In the genomic region with DNA sequence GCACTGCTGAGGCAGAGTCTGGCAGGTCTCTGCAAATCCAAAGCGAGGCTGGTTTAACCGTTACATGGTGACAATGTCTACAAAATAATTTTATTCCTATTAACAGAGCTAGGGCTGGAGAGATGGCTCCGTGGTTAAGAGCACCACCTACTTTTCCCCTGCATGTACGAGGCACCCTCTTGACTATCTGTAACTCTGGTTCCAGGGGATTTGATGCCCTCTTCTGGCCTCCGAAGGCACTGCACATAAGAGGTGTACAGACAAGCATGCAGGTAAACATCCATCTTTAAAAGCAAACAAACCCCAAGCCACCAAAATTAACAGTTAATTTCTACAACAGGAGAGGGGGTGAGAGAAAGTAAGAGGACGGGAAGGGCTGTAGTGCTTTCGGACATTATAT, we compare ENCODE assay signal across 9 mouse cellular contexts. TPM values are rescaled to one million over a fixed set of nuclear protein-coding genes. Genes with fewer than 3 reads are reported as not detected.
A peak's percentile ranks its signal among the peaks of the same experiment; 100 is the strongest.
DNase-seq lines count a peak whose midpoint lies in the region; ATAC-seq lines count a peak whose summit lies in the region.
"Had no signal": no experiment of that assay in that cellular context is flagged by ENCODE, and none has a peak within 500 bp of the region (broad histone marks: within the 10 kb centered on the region; RNA-seq: fewer than 3 reads in every experiment).

No protein-coding gene starts in this region.

- ATAC-seq in embryonic facial prominence, embryonic 12.5 days (ENCODE audit: insufficient number of reproducible peaks, insufficient read depth, low FRiP score, low TSS enrichment): no peak
- no peak for ATAC-seq in kidney, embryonic 15.5 days (replicated peaks; ENCODE audit: low FRiP score)

- H3K4me1 ChIP-seq in embryonic facial prominence, embryonic 12.5 days: peaks cover 17% of the 10 kb centered on the region
- peaks cover 24% of the 10 kb centered on the region for H3K4me1 ChIP-seq in kidney, embryonic 15.5 days
- H3K4me1 ChIP-seq in midbrain, embryonic 10.5 days: peaks cover 38% of the 10 kb centered on the region

- 90% methylated on average over 7 of the region's 7 CpGs for WGBS in embryonic facial prominence, embryonic 12.5 days
- 83% methylated on average over 7 of the region's 7 CpGs for WGBS in kidney, embryonic 15.5 days
- whole genome bisulfite sequencing in midbrain, embryonic 10.5 days: 85% methylated on average over 7 of the region's 7 CpGs

- H3K27me3 ChIP-seq in embryonic facial prominence, embryonic 12.5 days: no peaks in the 10 kb centered on the region
- no peaks in the 10 kb centered on the region for H3K27me3 ChIP-seq in kidney, embryonic 15.5 days
- H3K27me3 ChIP-seq in midbrain, embryonic 10.5 days (ENCODE audit: low read depth, poor library complexity, severe bottlenecking): no peaks in the 10 kb centered on the region

- H3K4me3 ChIP-seq in embryonic facial prominence, embryonic 12.5 days: peak overlapping the region; percentile 64
- H3K4me3 ChIP-seq in kidney, embryonic 15.5 days (replicated peaks): peak overlapping the region; percentile 66
- H3K4me3 ChIP-seq in midbrain, embryonic 10.5 days: peak overlapping the region; percentile 92

- no peak overlapping the region for H3K27ac ChIP-seq in embryonic facial prominence, embryonic 12.5 days
- H3K27ac ChIP-seq in kidney, embryonic 15.5 days: no peak overlapping the region
- 0 out of 2 replicates have a peak overlapping the region, but pooled peaks have one; percentile 92 for H3K27ac ChIP-seq in midbrain, embryonic 10.5 days (replicated peaks)

- H3K9me3 ChIP-seq in embryonic facial prominence, embryonic 12.5 days: no peaks in the 10 kb centered on the region
- no peaks in the 10 kb centered on the region for H3K9me3 ChIP-seq in kidney, embryonic 15.5 days (replicated peaks)
- no peaks in the 10 kb centered on the region for H3K9me3 ChIP-seq in midbrain, embryonic 10.5 days (replicated peaks)

- H3K9ac ChIP-seq in embryonic facial prominence, embryonic 12.5 days: no peak overlapping the region
- peak overlapping the region; percentile 82; the same call in 1 of the 2 replicates for H3K9ac ChIP-seq in kidney, embryonic 15.5 days

- DNase-seq in gastrocnemius, postnatal 14 days: peak; percentile 11
- no peak for DNase-seq in gastrocnemius, postnatal 36 days
- DNase-seq in ES-CJ7 (ENCODE audit: low read depth, low spot score): peak; percentile 92
- DNase-seq in midbrain, embryonic 10.5 days (ENCODE audit: low spot score): peak; percentile 27
- DNase-seq in thymus, postnatal 0 days (ENCODE audit: low spot score): peak; percentile 30
- no peak for DNase-seq in urinary bladder, postnatal 36 days (ENCODE audit: low spot score in 2 of 2)

- peaks cover 10% of the 10 kb centered on the region; the same call in 1 of the 2 replicates for H3K36me3 ChIP-seq in embryonic facial prominence, embryonic 12.5 days
- peaks cover 15% of the 10 kb centered on the region for H3K36me3 ChIP-seq in kidney, embryonic 15.5 days
- H3K36me3 ChIP-seq in midbrain, embryonic 10.5 days: peaks cover 47% of the 10 kb centered on the region

- intact Hi-C loops in gastrocnemius, postnatal 14 days (cut with DNase I; ENCODE audit: low total_unique reads): no loop called here
- intact Hi-C loops in gastrocnemius, postnatal 36 days (cut with DNase I): no loop called here

- peak overlapping the region; percentile 83 for H3K4me2 ChIP-seq in embryonic facial prominence, embryonic 12.5 days (replicated peaks)
- H3K4me2 ChIP-seq in kidney, embryonic 15.5 days: peak overlapping the region; percentile 79

RNA-seq across cellular contexts. Expression of gene Gm28051, which starts 1.3 kb away (rescaled TPM):
- not detected for total RNA-seq in gastrocnemius, postnatal 14 days (2021)
- not detected for total RNA-seq in gastrocnemius, postnatal 36 days (2021)
- polyA plus RNA-seq in embryonic facial prominence, embryonic 12.5 days (2016; fragmentation: Nextera tagmentation; extraction: Ambion mirVana): not detected in 2 replicates
- not detected in 2 replicates for polyA plus RNA-seq in kidney, embryonic 15.5 days (2015; fragmentation: Nextera tagmentation; extraction: Ambion mirVana)
- not detected in 2 replicates for polyA plus RNA-seq in midbrain, embryonic 10.5 days (2016; fragmentation: Nextera tagmentation; extraction: Ambion mirVana)
- not detected in 2 replicates for polyA plus RNA-seq in thymus, postnatal 0 days (2015; fragmentation: Nextera tagmentation; extraction: Ambion mirVana)
- total RNA-seq: common myeloid progenitor, adult 5-6 weeks had no signal

RNA-seq across cellular contexts. Expression of gene Gon7, which starts 1.3 kb away (rescaled TPM):
- total RNA-seq in gastrocnemius, postnatal 14 days (2021): 1 to 10 TPM; 7.2 to 7.6 TPM
- total RNA-seq in gastrocnemius, postnatal 36 days (2021): 1 to 10 TPM; 7.7 to 8.5 TPM
- polyA plus RNA-seq in embryonic facial prominence, embryonic 12.5 days (2016; fragmentation: Nextera tagmentation; extraction: Ambion mirVana): 35.3 and 42.2 TPM in 2 replicates
- 33.7 and 38.7 TPM in 2 replicates for polyA plus RNA-seq in kidney, embryonic 15.5 days (2015; fragmentation: Nextera tagmentation; extraction: Ambion mirVana)
- polyA plus RNA-seq in midbrain, embryonic 10.5 days (2016; fragmentation: Nextera tagmentation; extraction: Ambion mirVana): 50.3 and 52.7 TPM in 2 replicates
- 28.4 and 31.8 TPM in 2 replicates for polyA plus RNA-seq in thymus, postnatal 0 days (2015; fragmentation: Nextera tagmentation; extraction: Ambion mirVana)

RNA-seq across cellular contexts. Expression of gene Ubr7, which starts 1.5 kb away (rescaled TPM):
- 10 to 100 TPM; 13.9 to 14.5 TPM for total RNA-seq in gastrocnemius, postnatal 14 days (2021)
- 10 to 100 TPM; 11.9 to 15.1 TPM for total RNA-seq in gastrocnemius, postnatal 36 days (2021)
- polyA plus RNA-seq in embryonic facial prominence, embryonic 12.5 days (2016; fragmentation: Nextera tagmentation; extraction: Ambion mirVana): 45.6 and 51.6 TPM in 2 replicates
- polyA plus RNA-seq in kidney, embryonic 15.5 days (2015; fragmentation: Nextera tagmentation; extraction: Ambion mirVana): 42.4 and 44.5 TPM in 2 replicates
- 64.4 and 67.1 TPM in 2 replicates for polyA plus RNA-seq in midbrain, embryonic 10.5 days (2016; fragmentation: Nextera tagmentation; extraction: Ambion mirVana)
- 35.4 and 39.9 TPM in 2 replicates for polyA plus RNA-seq in thymus, postnatal 0 days (2015; fragmentation: Nextera tagmentation; extraction: Ambion mirVana)

RNA-seq across cellular contexts. Expression of gene Gm20604, which starts 2.2 kb away (rescaled TPM):
- 1 to 10 TPM; 3.0 to 3.1 TPM for total RNA-seq in gastrocnemius, postnatal 14 days (2021)
- total RNA-seq in gastrocnemius, postnatal 36 days (2021): 1 to 10 TPM; 2.3 to 2.4 TPM
- polyA plus RNA-seq in embryonic facial prominence, embryonic 12.5 days (2016; fragmentation: Nextera tagmentation; extraction: Ambion mirVana): 31.8 and 32.0 TPM in 2 replicates
- polyA plus RNA-seq in kidney, embryonic 15.5 days (2015; fragmentation: Nextera tagmentation; extraction: Ambion mirVana): 24.7 and 26.0 TPM in 2 replicates
- 34.8 and 37.3 TPM in 2 replicates for polyA plus RNA-seq in midbrain, embryonic 10.5 days (2016; fragmentation: Nextera tagmentation; extraction: Ambion mirVana)
- 19.0 and 19.3 TPM in 2 replicates for polyA plus RNA-seq in thymus, postnatal 0 days (2015; fragmentation: Nextera tagmentation; extraction: Ambion mirVana)

RNA-seq across cellular contexts. Expression of gene Tmem251, which starts 12.7 kb away (rescaled TPM):
- total RNA-seq in gastrocnemius, postnatal 14 days (2021): 1 to 10 TPM; 2.0 to 2.3 TPM
- total RNA-seq in gastrocnemius, postnatal 36 days (2021): 1 to 10 TPM; 2.0 to 2.2 TPM
- polyA plus RNA-seq in embryonic facial prominence, embryonic 12.5 days (2016; fragmentation: Nextera tagmentation; extraction: Ambion mirVana): 10.4 and 11.0 TPM in 2 replicates
- 10.0 and 10.8 TPM in 2 replicates for polyA plus RNA-seq in kidney, embryonic 15.5 days (2015; fragmentation: Nextera tagmentation; extraction: Ambion mirVana)
- polyA plus RNA-seq in midbrain, embryonic 10.5 days (2016; fragmentation: Nextera tagmentation; extraction: Ambion mirVana): 13.2 and 14.0 TPM in 2 replicates
- polyA plus RNA-seq in thymus, postnatal 0 days (2015; fragmentation: Nextera tagmentation; extraction: Ambion mirVana): 18.6 and 20.5 TPM in 2 replicates

Comparison
In these comparisons a context has a peak if more than half of its experiments do, and no peak if none do; other contexts are left out.
1. DNase-seq: peak in gastrocnemius, postnatal 14 days (single experiment), ES-CJ7 (single experiment), midbrain, embryonic 10.5 days (single experiment) and thymus, postnatal 0 days (single experiment); none in gastrocnemius, postnatal 36 days (0 of 2) and urinary bladder, postnatal 36 days (0 of 2).
2. Peak in every context shown above with its lines, with median percentiles within 50 percentile points of each other: H3K4me3 ChIP-seq.